Mouse (Mus musculus): ENCODE data around the gene Actr3. TPM values are rescaled to one million over a fixed set of nuclear protein-coding genes. Genes with fewer than 3 reads are reported as not detected.
A peak's percentile ranks its signal among the peaks of the same experiment; 100 is the strongest.

Gene Actr3
- polyA plus RNA-seq (2017; shearing (Covaris generic)) = 100 to 1,000 TPM; 596 to 674 TPM

GRCm38 (mm10) chr1:125435369-125436135, at the start of gene Actr3:
Actr3 (minus strand) TSS chr1:125435727.
- peak; percentile 64 for ATAC-seq

- ATAC-seq = no peak
Measured at GRCm38 (mm10) chr1:125482459-125483287, 47.1 kb upstream of the Actr3 start.

- no peak for ATAC-seq
Measured at GRCm38 (mm10) chr1:125481842-125482241, 46.3 kb upstream of the Actr3 start.

GRCm38 (mm10) chr1:125478588-125478987, 43.1 kb upstream of the Actr3 start:
- ATAC-seq = no peak

- ATAC-seq = no peak
Measured at GRCm38 (mm10) chr1:125475961-125476682, 40.6 kb upstream of the Actr3 start.

- peak; percentile 81 for ATAC-seq
Measured at GRCm38 (mm10) chr1:125473866-125474265, 38.3 kb upstream of the Actr3 start.

GRCm38 (mm10) chr1:125473126-125473666, 37.7 kb upstream of the Actr3 start:
- ATAC-seq = peak; percentile 36

GRCm38 (mm10) chr1:125470805-125471648, 35.5 kb upstream of the Actr3 start:
- no peak for ATAC-seq

- ATAC-seq = peak; percentile 77
Measured at GRCm38 (mm10) chr1:125467936-125468335, 32.4 kb upstream of the Actr3 start.

GRCm38 (mm10) chr1:125466621-125467257, 31.2 kb upstream of the Actr3 start:
- ATAC-seq = peak; percentile 53

GRCm38 (mm10) chr1:125464011-125464410, 28.5 kb upstream of the Actr3 start:
- ATAC-seq = no peak

GRCm38 (mm10) chr1:125463349-125463748, 27.8 kb upstream of the Actr3 start:
- no peak for ATAC-seq

- no peak for ATAC-seq
Measured at GRCm38 (mm10) chr1:125462917-125463316, 27.4 kb upstream of the Actr3 start.

GRCm38 (mm10) chr1:125458531-125458930, 23.0 kb upstream of the Actr3 start:
- ATAC-seq = no peak

- ATAC-seq = no peak
Measured at GRCm38 (mm10) chr1:125455128-125455527, 19.6 kb upstream of the Actr3 start.

GRCm38 (mm10) chr1:125450282-125451000, 14.9 kb upstream of the Actr3 start:
- no peak for ATAC-seq

- no peak for ATAC-seq
Measured at GRCm38 (mm10) chr1:125447926-125448325, 12.4 kb upstream of the Actr3 start.

GRCm38 (mm10) chr1:125441679-125442078, 6.2 kb upstream of the Actr3 start:
- ATAC-seq = peak; percentile 20

- peak; percentile 79 for ATAC-seq
Measured at GRCm38 (mm10) chr1:125441251-125441650, 5.7 kb upstream of the Actr3 start.

GRCm38 (mm10) chr1:125439556-125439955, 4.0 kb upstream of the Actr3 start:
- ATAC-seq = no peak
